Mouse (Mus musculus): Measurements from ENCODE around the gene Abhd18. TPM values are rescaled to one million over a fixed set of nuclear protein-coding genes. Genes with fewer than 3 reads are reported as not detected.
"Not testable (repeated sequence)": the region's sequence is repeated elsewhere in the genome, so short reads cannot be mapped to it uniquely, and the experiment has no call there.

Gene Abhd18
- polyA plus RNA-seq (2016; fragmentation: Nextera tagmentation; extraction: Ambion mirVana), result 4.5 and 6.0 TPM in 2 replicates

DNA sequence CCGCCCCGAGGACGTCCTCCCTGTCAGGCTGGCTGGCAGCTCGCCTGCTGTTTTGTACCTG is at the start of gene Abhd18:
Gene Abhd18 (plus strand): TSS at position 14 of the 61 bp plus-strand sequence.
- not testable (repeated sequence) for H3K27me3 ChIP-seq (ENCODE audit: poor library complexity, severe bottlenecking); H3K9me3 ChIP-seq; DNase-seq (ENCODE audit: extremely low spot score, low spot score); H3K4me1 ChIP-seq; H3K36me3 ChIP-seq (replicated peaks)
- 0% methylated on average over 3 of the region's 4 CpGs for WGBS
- H3K27ac ChIP-seq, result peak within 1 kb of the TSS; percentile 87
- peak within 1 kb of the TSS; percentile 57 for H3K4me3 ChIP-seq

DNA sequence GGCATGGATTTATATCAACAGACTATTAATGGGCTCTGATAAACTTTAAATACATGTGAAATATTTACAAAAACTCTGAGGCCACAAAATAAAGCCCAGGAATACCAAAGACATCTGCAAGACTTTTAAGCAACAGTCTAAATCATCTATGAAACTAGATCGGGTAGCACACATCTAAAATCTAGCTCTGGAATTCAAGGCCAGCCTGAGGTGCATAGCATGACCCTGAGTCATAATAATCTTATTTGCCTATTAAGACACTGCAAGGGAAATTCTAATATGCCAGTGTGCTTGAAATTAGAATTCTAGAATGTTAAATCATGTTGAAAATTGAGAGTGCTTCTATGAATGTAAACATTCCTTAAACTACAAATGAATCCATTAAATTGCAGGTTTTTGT is 48.7 kb upstream of the Abhd18 start:
- H3K27ac ChIP-seq, result no peak overlapping the region
- H3K27me3 ChIP-seq (ENCODE audit: poor library complexity, severe bottlenecking), result no peaks in the 10 kb centered on the region
- WGBS, result 89% methylated on average over 1 of the region's 1 CpGs
- H3K4me1 ChIP-seq, result peaks cover 26% of the 10 kb centered on the region
- no peak overlapping the region for H3K4me3 ChIP-seq
- H3K9me3 ChIP-seq, result no peaks in the 10 kb centered on the region
- H3K36me3 ChIP-seq (replicated peaks), result peaks cover 28% of the 10 kb centered on the region
- DNase-seq (ENCODE audit: extremely low spot score, low spot score), result no peak

DNA sequence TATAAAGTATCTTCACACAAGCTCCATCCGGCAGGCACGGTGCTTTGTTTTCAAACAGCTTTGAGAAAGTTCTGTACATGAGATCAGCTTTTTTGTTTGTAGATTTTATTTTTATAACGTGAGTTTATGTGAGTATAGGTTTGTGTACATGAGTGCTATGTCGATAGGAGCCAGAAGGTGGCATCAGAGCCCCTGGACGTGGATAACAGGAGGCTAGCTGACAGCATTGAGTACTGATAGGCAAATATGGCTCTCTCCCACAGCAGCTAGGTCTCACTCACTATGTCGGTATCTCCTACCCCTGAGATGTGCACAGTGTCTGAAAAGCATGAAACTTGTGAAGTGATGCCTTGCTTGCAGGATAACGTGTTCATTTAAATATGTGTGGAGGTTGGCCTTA is 48.3 kb upstream of the Abhd18 start:
- H3K27ac ChIP-seq, result no peak overlapping the region
- peaks cover 28% of the 10 kb centered on the region for H3K36me3 ChIP-seq (replicated peaks)
- H3K4me1 ChIP-seq, result peaks cover 26% of the 10 kb centered on the region
- no peaks in the 10 kb centered on the region for H3K9me3 ChIP-seq
- H3K4me3 ChIP-seq, result no peak overlapping the region
- peak; percentile 38 for DNase-seq (ENCODE audit: extremely low spot score, low spot score)
- no peaks in the 10 kb centered on the region for H3K27me3 ChIP-seq (ENCODE audit: poor library complexity, severe bottlenecking)
- 40% methylated on average over 7 of the region's 7 CpGs for WGBS

DNA sequence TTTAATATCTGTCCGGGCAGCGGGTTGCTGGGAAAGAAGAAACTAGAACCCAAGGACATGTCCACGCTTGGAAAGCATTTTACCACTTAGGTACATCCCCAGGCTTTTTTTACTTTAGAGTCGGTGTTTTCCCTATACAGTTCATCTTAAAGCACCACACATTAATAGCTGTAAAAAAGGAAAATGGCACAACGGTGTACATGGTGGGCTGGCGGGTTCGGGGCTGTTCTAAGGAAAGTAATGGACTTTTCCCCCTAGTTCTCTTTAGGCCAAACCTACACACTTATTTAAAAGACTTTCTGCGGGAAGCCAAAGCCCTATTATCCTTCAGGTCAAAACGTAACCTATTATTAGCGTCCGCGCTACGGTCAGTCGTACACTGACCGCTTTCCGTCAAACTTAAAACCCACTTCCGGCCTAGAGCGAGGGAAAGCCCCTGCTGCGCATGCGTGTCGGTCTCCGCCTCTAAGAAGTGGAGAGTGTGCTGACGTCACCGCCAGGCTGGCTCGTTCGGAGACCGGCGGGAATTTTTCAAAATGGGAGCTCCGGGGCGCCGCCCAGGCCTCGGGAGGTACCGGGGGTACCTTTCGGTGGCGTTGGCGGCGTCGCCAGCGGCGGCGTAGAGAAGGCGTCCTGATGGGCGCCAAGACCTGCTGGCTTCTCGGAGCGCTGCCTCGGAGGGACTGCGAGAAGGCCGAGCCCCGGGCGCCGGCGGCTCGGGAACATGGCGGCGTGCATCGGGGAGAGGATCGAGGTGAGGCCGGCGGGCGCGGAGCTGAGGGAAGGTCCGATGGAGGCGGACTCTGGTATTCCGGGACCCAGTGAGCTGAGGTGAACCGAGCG is 47.0 kb upstream of the Abhd18 start, which contains the start of gene Plk4:
Gene Plk4 (plus strand): TSS at position 490 of the 843 bp plus-strand sequence.
- 2% methylated on average over 66 of the region's 66 CpGs for WGBS

DNA sequence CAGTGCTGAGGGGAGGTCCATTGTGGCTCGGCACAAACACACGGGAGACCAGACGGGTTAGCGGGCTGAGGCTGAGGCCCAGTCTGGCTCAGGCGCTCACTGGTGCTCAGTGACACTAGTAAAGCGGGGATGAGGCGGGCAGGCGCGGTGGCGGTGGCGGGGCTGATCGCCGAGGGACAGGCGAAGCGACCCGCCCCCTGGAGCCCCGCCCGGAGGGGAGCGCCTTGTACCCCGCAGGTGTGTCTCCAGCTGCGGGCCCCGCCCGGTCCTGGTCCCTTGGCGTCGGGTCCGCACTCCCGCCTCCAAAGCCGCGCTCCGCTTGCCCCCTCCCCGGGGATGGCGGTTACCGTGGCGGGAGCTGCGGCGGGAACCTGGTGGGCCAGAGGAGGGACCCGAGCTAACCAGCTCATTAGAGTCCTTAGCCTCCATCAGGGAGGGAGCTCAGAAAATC is 46.4 kb upstream of the Abhd18 start:
- no peak for DNase-seq (ENCODE audit: extremely low spot score, low spot score)
- H3K27ac ChIP-seq, result peak overlapping the region; percentile 98
- H3K4me1 ChIP-seq, result peaks cover 26% of the 10 kb centered on the region
- peaks cover 46% of the 10 kb centered on the region for H3K36me3 ChIP-seq (replicated peaks)
- no peaks in the 10 kb centered on the region for H3K9me3 ChIP-seq
- H3K4me3 ChIP-seq, result peak overlapping the region; percentile 98
- H3K27me3 ChIP-seq (ENCODE audit: poor library complexity, severe bottlenecking), result no peaks in the 10 kb centered on the region
- under 1% methylated on average over 33 of the region's 37 CpGs for WGBS

More for the DNA sequence above, 47.0 kb upstream of the Abhd18 start, which contains the start of gene Plk4:
- H3K4me1 ChIP-seq, result peaks cover 26% of the 10 kb centered on the region
- peak within 1 kb of the TSS; percentile 98 for H3K27ac ChIP-seq
- peak within 1 kb of the TSS; percentile 98 for H3K4me3 ChIP-seq
- peak; percentile 96 for DNase-seq (ENCODE audit: extremely low spot score, low spot score)
- H3K36me3 ChIP-seq (replicated peaks), result peaks cover 39% of the 10 kb centered on the region
- H3K9me3 ChIP-seq, result no peaks in the 10 kb centered on the region
- no peaks in the 10 kb centered on the region for H3K27me3 ChIP-seq (ENCODE audit: poor library complexity, severe bottlenecking)

DNA sequence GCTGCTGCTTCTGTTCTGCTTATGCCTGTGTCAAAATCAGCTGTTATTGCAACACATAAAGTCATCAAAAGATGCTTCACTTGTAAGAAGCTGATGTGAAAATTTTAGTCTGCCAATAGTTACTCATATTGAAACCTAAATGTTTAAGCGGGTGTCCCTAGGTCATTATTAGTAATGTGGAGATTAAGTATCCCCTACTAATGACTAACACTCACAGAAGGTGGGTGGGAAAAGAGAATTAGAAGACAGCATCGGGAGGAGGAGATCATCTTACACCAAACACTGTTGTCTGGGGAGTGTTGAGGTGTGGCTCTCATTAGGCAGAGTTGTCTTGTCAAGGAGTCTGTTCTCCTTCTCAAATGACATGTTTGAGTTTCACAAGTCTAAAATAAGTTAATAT is 39.9 kb upstream of the Abhd18 start:
- Histone ChIP-seq H3K9me3 (no peaks in the 10 kb centered on the region), H3K4me3 (no peak overlapping the region), H3K4me1 (peaks cover 12% of the 10 kb centered on the region), H3K27me3 (ENCODE audit: poor library complexity, severe bottlenecking) (no peaks in the 10 kb centered on the region), H3K36me3 (replicated peaks) (peaks cover 97% of the 10 kb centered on the region), H3K27ac (no peak overlapping the region)
- no peak for DNase-seq (ENCODE audit: extremely low spot score, low spot score)
- WGBS, result 68% methylated on average over 2 of the region's 2 CpGs

DNA sequence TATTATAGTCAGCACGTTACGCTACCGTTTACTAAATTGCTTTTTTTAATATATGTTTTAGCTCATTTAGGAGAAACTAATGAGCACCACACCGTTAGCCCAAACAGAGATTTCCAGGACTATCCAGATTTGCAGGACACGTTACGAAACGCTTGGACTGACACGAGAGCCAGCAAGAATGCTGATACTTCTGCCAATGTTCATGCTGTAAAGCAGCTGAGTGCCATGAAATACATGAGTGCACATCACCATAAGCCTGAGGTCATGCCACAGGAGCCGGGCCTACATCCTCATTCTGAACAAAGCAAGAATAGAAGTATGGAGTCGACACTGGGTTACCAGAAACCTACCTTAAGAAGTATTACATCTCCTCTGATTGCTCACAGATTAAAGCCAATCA is 38.1 kb upstream of the Abhd18 start:
- no peak overlapping the region for H3K27ac ChIP-seq
- H3K36me3 ChIP-seq (replicated peaks), result peaks cover 97% of the 10 kb centered on the region
- WGBS, result 96% methylated on average over 10 of the region's 10 CpGs

DNA sequence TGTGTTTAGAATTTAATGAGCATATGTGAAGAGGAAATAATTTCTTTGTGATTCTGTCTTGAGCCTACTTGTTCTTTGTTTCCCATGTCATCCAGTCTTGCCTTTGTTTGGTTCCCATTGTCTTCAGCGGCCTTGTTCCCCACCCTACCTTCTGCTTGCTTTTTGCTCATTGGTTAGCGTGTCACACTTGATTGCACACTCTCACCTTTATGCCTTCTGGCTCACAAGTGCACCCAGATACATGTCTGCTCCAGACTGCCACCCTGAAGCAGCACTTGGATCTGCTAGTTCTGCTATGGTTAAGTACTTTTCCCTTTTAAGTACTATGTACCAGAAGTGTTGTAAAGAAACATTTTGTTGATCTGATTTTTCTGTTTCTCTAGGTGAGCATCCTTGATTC is 36.9 kb upstream of the Abhd18 start:
- no peak for DNase-seq (ENCODE audit: extremely low spot score, low spot score)
- Histone ChIP-seq H3K27me3 (ENCODE audit: poor library complexity, severe bottlenecking) (no peaks in the 10 kb centered on the region), H3K9me3 (no peaks in the 10 kb centered on the region), H3K36me3 (replicated peaks) (peaks cover 98% of the 10 kb centered on the region), H3K4me1 (peaks cover 4% of the 10 kb centered on the region; the same call in 1 of the 2 replicates), H3K4me3 (no peak overlapping the region), H3K27ac (no peak overlapping the region)
- 78% methylated on average over 2 of the region's 2 CpGs for WGBS

More for the DNA sequence above, 38.1 kb upstream of the Abhd18 start:
- Histone ChIP-seq H3K4me3 (no peak overlapping the region), H3K9me3 (no peaks in the 10 kb centered on the region), H3K27me3 (ENCODE audit: poor library complexity, severe bottlenecking) (no peaks in the 10 kb centered on the region), H3K4me1 (peaks cover 4% of the 10 kb centered on the region; the same call in 1 of the 2 replicates)
- no peak for DNase-seq (ENCODE audit: extremely low spot score, low spot score)

DNA sequence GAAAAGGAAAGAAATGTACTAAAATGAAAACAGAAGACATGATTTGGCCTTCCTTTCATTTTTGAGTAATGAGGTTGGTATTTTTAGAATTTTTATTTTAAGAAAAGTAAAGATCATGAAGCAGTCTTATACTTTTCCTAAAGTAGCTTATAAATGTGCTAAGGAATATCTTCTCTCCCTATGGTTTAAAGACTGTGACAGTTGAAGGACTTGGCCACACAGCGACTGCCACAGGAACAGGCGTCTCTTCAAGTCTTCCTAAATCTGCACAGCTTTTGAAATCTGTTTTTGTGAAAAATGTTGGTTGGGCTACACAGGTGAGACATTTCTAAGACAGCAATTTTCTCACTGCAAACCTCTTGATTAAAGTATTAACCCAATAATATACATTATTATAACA is 33.5 kb upstream of the Abhd18 start:
- peaks cover 100% of the 10 kb centered on the region for H3K36me3 ChIP-seq (replicated peaks)
- H3K4me1 ChIP-seq, result no peaks in the 10 kb centered on the region
- no peaks in the 10 kb centered on the region for H3K9me3 ChIP-seq
- H3K4me3 ChIP-seq, result no peak overlapping the region
- H3K27me3 ChIP-seq (ENCODE audit: poor library complexity, severe bottlenecking), result no peaks in the 10 kb centered on the region
- DNase-seq (ENCODE audit: extremely low spot score, low spot score), result no peak
- H3K27ac ChIP-seq, result no peak overlapping the region
- WGBS, result 95% methylated on average over 2 of the region's 2 CpGs

DNA sequence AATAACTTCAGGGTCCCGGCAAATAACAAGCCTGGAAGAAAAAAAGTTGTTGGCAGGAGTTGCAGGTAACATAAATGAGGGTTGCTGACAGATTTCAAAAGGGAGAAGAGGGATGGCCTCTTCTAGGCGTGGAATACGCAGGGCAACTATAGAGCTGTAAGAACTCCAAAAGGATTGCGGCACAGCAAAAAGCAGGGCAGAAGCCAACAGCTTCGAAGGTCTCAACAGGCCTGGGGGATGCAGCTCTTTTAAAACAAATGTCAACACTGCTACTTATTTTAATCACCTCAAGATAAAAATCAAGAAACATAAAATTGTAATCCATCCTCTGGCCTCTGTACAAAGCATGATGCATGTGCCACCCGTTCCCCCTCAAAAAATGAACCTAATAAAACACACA is 1.2 kb upstream of the Abhd18 start:
- 90% methylated on average over 5 of the region's 6 CpGs for whole genome bisulfite sequencing
- not testable (repeated sequence) for H3K4me1 ChIP-seq; H3K27me3 ChIP-seq (ENCODE audit: poor library complexity, severe bottlenecking); H3K9me3 ChIP-seq; DNase-seq (ENCODE audit: extremely low spot score, low spot score); H3K36me3 ChIP-seq (replicated peaks)
- H3K27ac ChIP-seq, result peak overlapping the region; percentile 87; the same call in 1 of the 2 replicates
- peak overlapping the region; percentile 57 for H3K4me3 ChIP-seq

DNA sequence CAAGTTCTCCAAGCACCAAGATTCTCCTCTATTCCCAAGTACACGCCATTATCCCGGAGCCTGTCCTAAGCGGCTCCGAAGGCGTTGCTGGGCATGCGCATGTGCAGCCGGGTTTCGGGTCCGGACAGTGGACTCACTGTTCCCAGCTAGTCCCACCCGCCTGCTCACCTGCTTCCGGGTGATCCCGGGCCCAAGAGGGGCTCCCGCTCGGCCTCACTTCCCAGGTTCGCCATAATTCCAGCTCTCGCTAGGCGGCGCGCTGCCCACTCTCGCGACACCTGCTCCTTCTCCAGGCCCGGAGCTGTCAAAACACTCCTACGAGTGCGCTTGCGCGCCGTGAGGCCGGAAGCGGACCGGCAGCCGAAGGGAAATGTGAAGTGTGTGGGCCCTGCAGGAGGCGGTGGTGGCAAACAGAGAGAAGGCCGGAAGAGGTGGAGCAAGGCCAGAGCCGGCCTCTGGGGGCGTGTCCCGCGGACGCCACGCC is 255 bp upstream of the Abhd18 start, which contains the start of gene Mfsd8:
Gene Mfsd8 (minus strand): TSS at position 414 of the 484 bp plus-strand sequence.
- H3K27me3 ChIP-seq (ENCODE audit: poor library complexity, severe bottlenecking); H3K4me1 ChIP-seq; H3K9me3 ChIP-seq; H3K36me3 ChIP-seq (replicated peaks): not testable (repeated sequence)
- Histone ChIP-seq H3K4me3 (peak within 1 kb of the TSS; percentile 57), H3K27ac (peak within 1 kb of the TSS; percentile 87)
- DNase-seq (ENCODE audit: extremely low spot score, low spot score), result peak; percentile 98
- WGBS, result under 1% methylated on average over 39 of the region's 39 CpGs

DNA sequence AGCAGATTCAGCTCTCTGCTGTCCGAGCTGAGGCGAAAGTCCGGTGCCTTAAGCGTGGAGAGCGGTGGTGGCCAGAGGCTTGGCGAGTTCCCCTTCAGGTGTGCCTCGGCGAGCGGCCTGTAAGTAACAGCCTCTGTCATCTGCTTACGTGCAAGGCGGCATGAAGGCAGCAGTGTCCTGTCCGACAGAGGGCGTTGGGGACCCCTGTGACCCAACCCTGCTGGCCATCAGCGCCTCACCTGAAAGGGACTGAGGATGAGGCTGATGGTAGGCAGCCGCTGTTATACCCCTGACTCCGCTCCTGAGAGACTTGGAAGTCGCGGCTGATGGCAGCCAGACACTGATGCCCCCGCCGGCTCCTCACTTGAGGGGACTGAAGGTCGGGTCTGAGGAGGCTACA is 248 bp downstream of the Abhd18 start:
- WGBS, result under 1% methylated on average over 17 of the region's 21 CpGs
- Histone ChIP-seq H3K27ac (peak overlapping the region; percentile 72), H3K4me3 (peak overlapping the region; percentile 57)
- not testable (repeated sequence) for H3K27me3 ChIP-seq (ENCODE audit: poor library complexity, severe bottlenecking); H3K4me1 ChIP-seq; H3K36me3 ChIP-seq (replicated peaks); H3K9me3 ChIP-seq
- peak; percentile 58 for DNase-seq (ENCODE audit: extremely low spot score, low spot score)

DNA sequence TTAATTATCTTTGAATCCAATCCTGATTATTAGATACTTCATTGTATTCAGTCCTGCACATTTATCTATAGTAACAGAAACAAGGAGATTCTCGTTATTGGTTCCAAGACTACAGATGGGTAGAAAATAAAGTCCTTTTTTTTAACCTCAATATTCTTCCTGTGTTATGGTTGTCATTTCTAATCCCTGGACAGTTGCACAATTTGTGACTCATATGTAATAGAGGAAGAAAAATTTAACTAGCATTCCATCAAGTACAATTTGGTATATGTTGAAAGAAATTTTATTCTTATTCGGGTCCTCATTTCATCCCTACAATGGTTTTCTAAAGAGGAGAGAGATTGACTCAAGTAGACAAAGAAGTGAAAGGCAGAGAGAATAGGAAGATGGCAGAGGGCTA is 1.2 kb downstream of the Abhd18 start:
- H3K36me3 ChIP-seq (replicated peaks); DNase-seq (ENCODE audit: extremely low spot score, low spot score); H3K9me3 ChIP-seq; H3K27ac ChIP-seq; H3K4me3 ChIP-seq; H3K4me1 ChIP-seq; H3K27me3 ChIP-seq (ENCODE audit: poor library complexity, severe bottlenecking): not testable (repeated sequence)
- 88% methylated on average over 2 of the region's 2 CpGs for WGBS

All from forebrain, embryonic 10.5 days (tissue).